Mouse (Mus musculus) neutrophil, adult 5-6 weeks (primary cell): ENCODE measurements around the gene Slc32a1. TPM values are rescaled to one million over a fixed set of nuclear protein-coding genes. Genes with fewer than 3 reads are reported as not detected.

Experiments used
- ATAC-seq: fragments of 151-379, 151-347 bp; 2 replicates; pipeline ENCODE4 v1.8.0; 2017; ENCODE audit warnings: mild to moderate bottlenecking, moderate TSS enrichment; ENCODE audit not compliant: insufficient number of reproducible peaks, poor library complexity, low FRiP score, severe bottlenecking; ENCODE audit errors: extremely low read depth
- total RNA-seq: library from RNA; stranded (forward); fragments of 200-1000 nt; gene quantifications from 2 replicates; pipeline ENCODE4 v1.2.3, GENCODE M21; 2017

Gene Slc32a1
- total RNA-seq, result not detected in 2 replicates

- ATAC-seq, result no peak
Measured at GRCm38 (mm10) chr2:158610488-158611325, at the start of gene Slc32a1. TSS of gene Slc32a1 (plus strand) at chr2:158610767.

- no peak for ATAC-seq
Measured at GRCm38 (mm10) chr2:158560801-158561200, 49.8 kb upstream of the Slc32a1 start.

GRCm38 (mm10) chr2:158561371-158562144 is 49.0 kb upstream of the Slc32a1 start:
- ATAC-seq, result no peak

GRCm38 (mm10) chr2:158570421-158571081 is 40.0 kb upstream of the Slc32a1 start:
- no peak for ATAC-seq

GRCm38 (mm10) chr2:158579979-158580378 is 30.6 kb upstream of the Slc32a1 start:
- no peak for ATAC-seq

- ATAC-seq, result no peak
Measured at GRCm38 (mm10) chr2:158584621-158585358, 25.8 kb upstream of the Slc32a1 start.

GRCm38 (mm10) chr2:158588524-158589271 is 21.9 kb upstream of the Slc32a1 start:
- ATAC-seq, result no peak

GRCm38 (mm10) chr2:158590495-158590894 is 20.1 kb upstream of the Slc32a1 start:
- ATAC-seq, result no peak

- ATAC-seq, result no peak
Measured at GRCm38 (mm10) chr2:158591286-158591685, 19.3 kb upstream of the Slc32a1 start.

- no peak for ATAC-seq
Measured at GRCm38 (mm10) chr2:158593371-158593770, 17.2 kb upstream of the Slc32a1 start.

GRCm38 (mm10) chr2:158595103-158595502 is 15.5 kb upstream of the Slc32a1 start:
- ATAC-seq, result no peak

- ATAC-seq, result no peak
Measured at GRCm38 (mm10) chr2:158595577-158595976, 15.0 kb upstream of the Slc32a1 start.

- no peak for ATAC-seq
Measured at GRCm38 (mm10) chr2:158596803-158597202, 13.8 kb upstream of the Slc32a1 start.

GRCm38 (mm10) chr2:158600517-158600916 is 10.1 kb upstream of the Slc32a1 start:
- no peak for ATAC-seq

GRCm38 (mm10) chr2:158601326-158601725 is 9.2 kb upstream of the Slc32a1 start:
- no peak for ATAC-seq

GRCm38 (mm10) chr2:158602663-158603062 is 7.9 kb upstream of the Slc32a1 start:
- ATAC-seq, result no peak

GRCm38 (mm10) chr2:158606511-158606964 is 4.0 kb upstream of the Slc32a1 start:
- ATAC-seq, result 0 out of 2 replicates have a peak, but pooled peaks have one; percentile 31

GRCm38 (mm10) chr2:158609681-158610080 is 886 bp upstream of the Slc32a1 start:
- ATAC-seq, result no peak
